Mouse (Mus musculus) embryonic stem cell, embryonic (primary cell): ENCODE results near the gene Spata6.

Experiments
- CTCF ChIA-PET, 4 experiments: fragments of 300-600 bp in 2 of 4; fragments of 350-600 bp in 2 of 4; sonication (Branson Sonifier 250); formaldehyde crosslinking; loops; one replicate each; lab custom pipeline; 2022; ENCODE audit warnings: inconsistent platforms in 2 of 4; lab: Charles Lee
- POLR2A ChIA-PET, 4 experiments: fragments of 300-600 bp in 2 of 4; fragments of 350-600 bp in 2 of 4; sonication (Branson Sonifier 250); formaldehyde crosslinking; loops; one replicate each; lab custom pipeline; 2022; ENCODE audit warnings: antibody characterized with exemption in 4 of 4, inconsistent platforms in 1 of 4; lab: Charles Lee

The Spata6 gene

DNA sequence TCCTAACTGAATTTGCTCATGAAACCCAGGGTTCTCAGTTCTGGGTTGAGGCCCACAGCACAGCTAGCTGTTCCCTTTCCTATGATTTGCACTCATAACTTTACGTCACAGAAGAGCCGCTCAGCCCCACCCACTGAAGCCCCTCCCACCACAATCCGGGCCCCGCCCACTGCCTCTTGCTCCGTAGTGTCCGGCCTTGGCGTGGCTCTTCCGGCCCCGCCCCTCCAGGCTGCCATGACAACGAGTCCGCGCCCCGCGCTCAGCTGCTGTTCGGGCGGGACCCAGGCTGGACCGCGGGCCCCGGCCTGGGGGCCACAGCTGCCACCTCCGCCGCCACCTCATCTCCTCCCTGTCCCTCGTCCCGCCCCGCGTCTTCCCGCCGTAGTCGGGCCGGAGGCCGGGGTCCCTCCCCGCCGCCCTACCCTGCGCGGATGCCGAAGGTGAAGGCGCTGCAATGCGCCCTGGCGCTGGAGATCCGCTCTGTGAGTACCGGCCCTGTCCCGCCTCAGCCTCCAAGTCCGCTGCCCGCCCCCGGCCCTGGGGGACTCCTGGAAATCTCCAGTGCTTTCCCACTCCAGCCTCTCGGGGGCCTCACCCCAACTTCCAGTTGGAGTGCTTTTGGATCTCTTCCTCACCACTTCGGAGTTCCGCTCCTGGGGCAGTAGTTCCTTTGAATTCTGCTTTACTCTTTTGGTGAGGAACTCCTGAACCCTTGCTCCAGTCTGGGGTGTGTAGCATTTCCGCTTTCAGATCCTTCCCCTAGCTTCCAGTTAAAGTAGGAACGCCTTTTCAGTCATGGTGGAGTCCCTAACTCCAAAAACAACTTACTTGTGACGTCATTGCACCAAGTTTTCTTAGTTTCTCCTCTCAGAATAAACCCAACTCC is at the start of gene Spata6:
Gene Spata6, plus strand, starts transcription at position 209 of the 886 bp plus-strand sequence.
- POLR2A ChIA-PET: interaction anchor here in 2 of 4 experiments (0.9 to 1.3 kb wide), 3 partner anchors 10 to 67 kb away, joined by 3 read pairs; no protein-coding TSS in a partner anchor

DNA sequence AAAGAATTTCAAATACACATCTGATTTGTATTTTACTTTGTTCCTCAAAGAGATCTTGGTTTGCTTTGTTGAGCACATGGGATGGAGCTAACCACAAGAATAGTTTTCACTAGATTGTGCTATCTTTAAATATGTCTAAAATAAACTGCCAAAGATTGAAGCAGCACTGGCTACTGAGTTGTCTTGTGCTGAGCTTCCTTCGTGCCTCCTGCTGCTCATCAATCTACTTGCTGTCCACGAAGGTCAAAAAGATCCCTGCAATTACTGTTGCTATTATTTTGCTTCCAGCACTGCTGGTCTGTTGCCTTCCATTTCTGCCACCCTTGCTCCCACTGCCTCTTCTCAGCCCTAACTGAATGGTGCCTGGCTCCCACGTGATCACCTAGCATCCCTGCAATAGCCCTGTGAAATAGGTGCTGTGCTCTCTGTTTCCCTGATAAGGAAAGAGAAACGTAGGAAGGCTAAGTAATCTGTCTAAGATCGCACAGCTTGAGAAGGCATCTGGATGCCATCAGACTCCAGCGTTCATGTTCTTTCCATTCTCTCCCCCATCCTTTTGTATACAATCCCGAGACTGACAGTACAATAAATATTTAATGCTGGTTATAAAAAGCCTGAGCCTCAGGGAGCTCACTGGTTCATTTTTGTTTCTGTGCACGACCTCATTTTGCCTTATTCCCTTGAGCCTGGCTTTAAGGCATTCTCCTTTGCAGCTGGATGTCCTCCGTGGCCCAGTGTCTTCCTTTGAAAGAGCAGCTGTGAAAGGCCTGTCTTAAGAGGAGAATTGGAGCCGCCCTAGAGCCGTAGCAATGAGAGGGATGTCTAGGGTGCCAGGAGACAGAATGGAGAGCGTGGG is 49.0 kb upstream of the Spata6 start:
- CTCF ChIA-PET: interaction anchor here in 1 of 4 experiments (0.8 kb wide), 2 partner anchors 16 to 17 kb away, joined by 3 to 4 read pairs; no protein-coding TSS in a partner anchor
- POLR2A ChIA-PET: interaction anchor here in 1 of 4 experiments (1.2 to 1.6 kb wide), 2 partner anchors 9 to 12 kb away, joined by 3 read pairs; no protein-coding TSS in a partner anchor

More for the DNA sequence above, at the start of gene Spata6:
- CTCF ChIA-PET: interaction anchor here in 3 of 4 experiments (0.6 to 2.4 kb wide), 3 partner anchors 30 to 33 kb away, joined by 3 to 15 read pairs (median 5); no protein-coding TSS in a partner anchor

DNA sequence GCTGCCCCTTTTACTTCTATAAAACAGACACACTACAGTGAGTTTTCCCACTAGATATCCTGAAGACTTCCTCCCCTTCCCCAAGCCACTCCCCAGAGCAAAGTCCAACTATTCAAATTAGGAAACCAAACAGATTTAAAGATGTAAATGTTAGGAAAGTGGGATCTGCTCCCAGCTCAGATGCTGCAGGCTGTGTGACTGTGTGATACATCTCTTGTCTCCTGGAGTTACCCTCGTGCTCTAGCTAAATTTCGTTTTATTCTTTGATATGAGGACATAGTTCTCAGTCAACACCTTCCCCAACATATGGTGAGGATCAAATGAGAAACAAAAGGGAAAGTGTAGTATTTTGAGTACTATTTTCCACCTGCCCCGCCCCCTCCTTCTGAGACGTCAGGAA is 48.3 kb upstream of the Spata6 start:
- POLR2A ChIA-PET: interaction anchor here in 1 of 4 experiments (1.2 to 2.2 kb wide), 3 partner anchors 10 to 11 kb away, joined by 3 to 6 read pairs (median 3); no protein-coding TSS in a partner anchor
- CTCF ChIA-PET: interaction anchor here in 1 of 4 experiments (0.8 kb wide), 1 partner anchor 16 kb away, joined by 4 read pairs; no protein-coding TSS in a partner anchor

DNA sequence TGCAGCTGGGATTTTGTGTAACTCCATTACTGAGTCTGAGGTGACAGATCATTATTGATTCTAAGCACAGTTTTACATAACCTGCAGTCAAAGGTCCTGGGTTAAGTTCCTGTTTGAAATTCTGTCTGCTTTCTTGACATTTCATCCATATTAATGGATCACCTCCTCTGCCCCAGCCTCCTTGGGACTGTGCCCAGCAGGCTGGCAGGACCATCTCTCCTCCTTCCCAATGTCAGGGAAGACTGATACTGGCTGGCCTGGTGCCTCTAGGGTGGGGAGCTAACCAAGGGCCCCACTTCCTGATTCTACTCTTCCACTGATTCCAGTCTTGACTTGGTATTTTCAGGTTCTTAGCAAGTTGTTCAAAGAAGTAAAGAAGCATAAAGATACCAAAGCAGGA is 45.9 kb upstream of the Spata6 start:
- ChIA-PET CTCF (no interaction called here), POLR2A (interaction anchor here in 1 of 4 experiments (1.4 kb wide), 1 partner anchor 19 kb away, joined by 4 read pairs; no protein-coding TSS in a partner anchor)

DNA sequence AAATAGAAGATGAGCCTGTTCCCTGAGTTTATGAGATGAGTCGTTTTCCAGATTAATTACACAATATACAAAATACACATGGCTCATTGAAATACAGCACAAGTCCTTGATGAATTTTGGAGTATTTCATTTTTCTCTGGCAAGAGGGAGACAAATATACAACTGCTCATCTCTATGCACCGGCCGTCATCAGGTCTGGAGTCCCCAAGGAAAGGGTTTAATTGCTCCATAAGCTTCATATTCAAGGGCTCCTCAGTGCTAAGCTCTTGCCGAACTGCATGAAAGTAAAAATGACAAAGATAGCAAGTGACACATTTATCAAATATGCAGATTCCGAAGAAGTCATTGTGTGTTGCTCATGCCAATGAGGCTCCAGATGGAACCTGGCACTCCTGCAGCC is 37.9 kb upstream of the Spata6 start:
- POLR2A ChIA-PET: interaction anchor here in 1 of 4 experiments (1.2 to 2.0 kb wide), 4 partner anchors 9 to 32 kb away, joined by 3 to 6 read pairs (median 4); no protein-coding TSS in a partner anchor
- CTCF ChIA-PET: no interaction called here

DNA sequence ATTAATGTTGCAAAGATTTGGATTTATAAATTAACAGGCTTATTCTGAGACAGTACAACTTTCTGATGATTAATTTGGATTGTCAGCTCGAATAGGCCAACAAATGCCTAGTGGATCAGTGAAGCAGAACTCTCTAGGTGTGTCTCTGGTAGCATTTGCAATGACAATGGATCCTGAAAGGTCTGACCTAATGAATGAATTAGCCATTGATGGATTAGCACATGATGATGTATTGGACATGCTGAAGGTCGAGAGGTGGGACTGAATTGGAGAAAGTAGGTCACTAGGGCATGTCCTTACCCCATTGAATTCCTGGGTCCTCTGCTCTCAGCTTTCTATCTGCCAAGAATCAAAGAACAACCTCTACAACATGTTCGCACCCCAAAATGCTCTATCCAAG is 37.0 kb upstream of the Spata6 start:
- CTCF ChIA-PET: no interaction called here
- POLR2A ChIA-PET: interaction anchor here in 2 of 4 experiments (0.5 to 2.0 kb wide), 10 partner anchors 10 to 59 kb away, joined by 3 to 6 read pairs (median 3); no protein-coding TSS in a partner anchor

DNA sequence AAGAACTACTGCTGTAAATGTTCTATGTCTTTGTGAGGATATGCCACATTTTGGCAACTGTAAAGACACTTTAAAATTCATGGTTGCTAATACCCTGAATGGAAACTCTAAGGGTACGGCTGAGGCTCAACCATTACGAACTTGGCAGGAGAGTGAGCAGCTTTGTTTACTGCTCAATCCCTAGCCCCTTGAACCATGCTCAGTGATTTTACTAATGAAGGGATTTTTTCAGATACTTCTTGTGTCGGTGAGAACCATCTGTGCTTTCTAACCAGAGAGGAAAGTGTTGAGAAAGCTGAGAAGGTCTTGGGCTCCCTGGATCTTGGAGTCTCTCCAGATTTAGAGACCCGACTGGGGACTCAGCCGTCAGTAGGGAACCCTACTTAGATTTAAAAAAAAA is 35.9 kb upstream of the Spata6 start:
- POLR2A ChIA-PET: interaction anchor here in 1 of 4 experiments (1.0 to 1.2 kb wide), 3 partner anchors 9 to 43 kb away, joined by 3 read pairs; no protein-coding TSS in a partner anchor
- CTCF ChIA-PET: interaction anchor here in 2 of 4 experiments (0.6 to 0.7 kb wide), 3 partner anchors 34 to 389 kb away, joined by 3 to 4 read pairs (median 3); no protein-coding TSS in a partner anchor

DNA sequence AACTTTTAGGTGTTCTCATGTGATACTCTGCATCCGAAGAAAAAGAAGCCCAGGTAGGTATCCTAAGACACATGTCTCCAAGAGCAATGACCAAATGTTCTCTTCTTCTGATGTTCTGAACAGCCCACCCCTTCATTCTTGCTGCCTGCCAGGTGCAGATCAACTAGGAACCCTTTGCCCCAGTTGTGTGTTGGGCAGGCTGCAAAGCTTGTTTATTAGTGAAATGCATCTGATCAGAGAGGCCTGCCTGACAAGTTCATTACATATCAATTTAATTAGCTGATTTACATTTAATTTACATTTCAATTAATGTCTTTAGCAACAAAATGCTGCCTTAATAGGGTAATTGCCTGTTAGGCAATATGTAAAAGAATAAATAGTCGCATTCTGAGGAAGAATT is 33.8 kb upstream of the Spata6 start:
- ChIA-PET POLR2A (interaction anchor here in 1 of 4 experiments (1.6 to 2.7 kb wide), 2 partner anchors 21 to 22 kb away, joined by 6 to 8 read pairs; no protein-coding TSS in a partner anchor), CTCF (no interaction called here)

DNA sequence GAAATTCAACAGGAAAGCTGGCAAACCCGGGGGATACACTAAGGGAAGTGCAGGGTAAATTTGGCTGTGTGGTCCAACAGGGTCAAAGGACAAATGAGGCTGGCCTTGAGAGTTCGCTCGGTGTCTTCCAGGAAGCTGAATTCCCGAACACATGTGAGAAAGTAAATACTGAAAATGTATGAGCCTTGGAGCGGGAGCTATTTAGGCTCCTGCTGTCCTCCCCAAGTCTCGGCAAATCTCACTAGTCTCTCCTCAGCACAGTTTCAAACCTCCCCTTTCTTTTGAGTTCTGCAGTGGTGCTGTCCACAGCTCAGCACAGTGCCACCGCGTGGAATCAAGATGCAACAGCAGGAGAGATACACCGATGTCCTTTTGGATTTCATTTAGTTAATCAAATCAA is 32.8 kb upstream of the Spata6 start:
- ChIA-PET CTCF (interaction anchor here (0.5 to 2.4 kb wide), 46 partner anchors 8 to 1428 kb away, joined by 3 to 15 read pairs (median 4); partner anchors contain the start of gene Spata6 (in 2 of the 4)), POLR2A (interaction anchor here in 1 of 4 experiments (0.5 to 2.7 kb wide), 3 partner anchors 22 to 244 kb away, joined by 5 to 8 read pairs (median 6); no protein-coding TSS in a partner anchor)

DNA sequence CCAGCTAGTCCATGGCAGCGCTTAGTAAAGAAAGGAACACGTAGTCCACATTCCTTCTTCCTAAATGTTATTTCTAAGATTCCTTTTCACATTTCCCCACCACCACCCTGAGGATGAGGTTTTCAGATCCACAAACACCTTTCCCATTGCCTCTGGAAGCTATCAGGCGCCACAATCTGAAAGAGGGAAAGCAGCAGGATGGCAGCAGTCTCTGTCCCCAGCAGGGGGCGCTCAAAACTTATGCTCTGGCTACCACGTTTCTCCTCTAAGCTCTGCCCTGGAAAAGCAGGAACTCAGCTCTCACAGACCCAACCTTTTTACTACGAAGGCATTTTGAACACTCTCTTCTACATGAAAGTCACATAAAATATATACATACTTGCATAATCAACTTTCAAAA is 32.2 kb upstream of the Spata6 start:
- POLR2A ChIA-PET: interaction anchor here in 1 of 4 experiments (0.5 to 2.7 kb wide), 4 partner anchors 22 to 245 kb away, joined by 4 to 8 read pairs (median 6); no protein-coding TSS in a partner anchor
- CTCF ChIA-PET: interaction anchor here (0.5 to 2.4 kb wide), 45 partner anchors 8 to 1658 kb away, joined by 3 to 15 read pairs (median 4); partner anchors contain the start of gene Spata6 (in 2 of the 4)

DNA sequence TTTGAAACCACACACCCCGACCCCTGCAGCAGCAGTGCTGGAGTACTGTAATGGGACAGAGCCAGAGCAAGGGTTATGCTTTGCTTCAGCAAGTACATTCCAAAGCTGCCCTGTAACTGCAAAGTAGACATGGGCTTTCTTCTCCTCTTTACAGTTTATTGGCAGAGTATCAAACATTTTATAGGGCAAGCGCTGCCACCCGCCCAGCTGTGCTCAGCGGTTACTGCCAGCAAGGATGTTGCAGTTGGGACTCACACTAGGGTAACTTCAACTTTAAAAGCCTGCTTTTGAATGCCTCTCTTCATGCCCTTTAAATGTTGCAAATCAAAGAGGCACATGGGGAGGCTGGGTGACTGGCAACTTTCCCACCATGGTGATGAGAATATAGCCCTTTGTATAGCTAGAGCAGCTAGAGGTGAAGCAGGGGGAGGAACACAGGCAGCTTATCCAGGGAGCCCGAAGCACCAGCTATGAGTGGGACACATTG is 28.7 kb upstream of the Spata6 start:
- CTCF ChIA-PET: no interaction called here
- POLR2A ChIA-PET: no interaction called here

DNA sequence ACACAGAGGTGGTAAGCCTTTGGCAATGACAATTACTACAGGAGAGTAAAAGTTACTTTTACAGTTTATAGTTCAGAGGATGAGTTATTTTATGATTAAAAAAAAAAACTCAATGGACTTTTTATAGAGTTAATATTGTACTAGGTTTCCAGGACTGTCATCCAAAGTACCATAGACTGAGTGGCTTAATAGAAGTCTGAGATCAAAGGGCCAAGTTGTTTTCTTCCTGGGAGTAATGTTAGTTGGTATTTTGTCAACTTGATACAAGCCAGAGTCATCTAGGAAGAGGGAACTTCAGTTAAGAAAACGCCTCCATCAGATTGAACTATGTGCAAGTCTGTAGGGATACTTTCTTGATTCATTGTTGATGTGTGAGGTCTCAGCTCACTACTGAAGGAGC is 18.4 kb upstream of the Spata6 start:
- CTCF ChIA-PET: no interaction called here
- POLR2A ChIA-PET: no interaction called here

DNA sequence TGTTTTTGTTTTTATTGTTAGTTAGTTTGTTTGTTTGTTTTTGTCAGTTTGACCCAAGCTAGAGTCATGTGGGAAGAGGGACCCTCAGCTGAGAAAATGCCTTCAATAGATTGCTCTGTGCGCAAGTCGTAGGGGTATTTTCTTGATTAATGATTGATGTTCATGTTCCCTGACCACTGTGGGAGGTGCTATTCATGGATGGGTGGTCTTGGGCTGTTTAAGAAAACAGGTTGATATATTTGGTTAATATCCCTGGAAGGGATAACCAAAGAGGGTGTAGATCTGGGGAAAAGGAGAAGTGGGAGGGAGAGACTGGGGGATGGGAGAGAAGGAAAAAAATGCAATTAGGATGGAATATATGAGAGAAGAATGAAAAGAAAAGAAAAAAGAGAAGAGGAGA is 15.7 kb upstream of the Spata6 start:
- POLR2A ChIA-PET: interaction anchor here in 1 of 4 experiments (0.6 kb wide), 1 partner anchor 475 kb away, joined by 3 read pairs; no protein-coding TSS in a partner anchor

DNA sequence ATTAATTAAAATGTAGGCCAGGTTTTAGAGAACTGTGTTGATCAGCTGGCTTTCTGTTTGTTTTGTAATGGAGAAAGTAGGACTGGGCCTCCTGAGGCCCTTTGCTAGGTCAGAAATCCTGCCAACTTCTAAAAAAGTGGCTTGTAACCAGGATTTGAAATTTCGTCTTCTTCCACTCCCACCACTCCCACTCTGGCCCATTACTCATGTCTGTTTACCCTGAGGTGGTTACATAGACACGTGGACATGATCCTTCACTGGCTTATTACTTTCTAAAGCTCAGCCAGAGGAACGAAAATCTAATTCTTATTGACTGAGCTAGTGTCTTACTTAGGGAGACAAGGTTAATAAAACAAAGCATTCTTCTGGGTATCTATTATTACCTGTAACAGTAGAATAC is 14.8 kb upstream of the Spata6 start:
- CTCF ChIA-PET: interaction anchor here in 1 of 4 experiments (0.6 kb wide), 1 partner anchor 210 kb away, joined by 3 read pairs; no protein-coding TSS in a partner anchor

More for the DNA sequence above, 15.7 kb upstream of the Spata6 start:
- CTCF ChIA-PET: interaction anchor here in 2 of 4 experiments (1.1 to 2.4 kb wide), 2 partner anchors 16 to 17 kb away, joined by 3 to 6 read pairs; no protein-coding TSS in a partner anchor

DNA sequence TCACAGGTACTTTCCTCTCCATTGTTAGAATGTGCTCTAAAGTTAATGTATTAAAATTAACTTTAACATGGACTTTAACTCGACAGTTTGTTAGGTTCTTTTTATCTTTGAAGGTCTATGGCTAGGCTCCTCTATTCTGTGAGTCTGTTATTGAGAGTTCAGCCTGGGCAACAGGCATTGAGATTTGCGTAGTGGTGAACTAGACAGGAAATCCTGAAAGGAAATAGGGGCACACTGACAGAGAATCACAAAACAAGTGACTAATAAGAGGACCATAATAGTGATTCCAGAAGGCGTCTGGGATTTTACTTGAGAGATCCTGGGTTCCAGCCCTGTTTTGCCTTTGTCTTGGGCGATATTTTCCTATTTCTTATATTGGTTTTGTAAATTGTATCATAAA is 488 bp upstream of the Spata6 start:
- POLR2A ChIA-PET: interaction anchor here in 1 of 4 experiments (1.3 kb wide), 1 partner anchor 66 kb away, joined by 3 read pairs; no protein-coding TSS in a partner anchor
- CTCF ChIA-PET: interaction anchor here in 2 of 4 experiments (1.7 to 2.4 kb wide), 2 partner anchors 32 kb away, joined by 5 to 15 read pairs; no protein-coding TSS in a partner anchor

More for the DNA sequence above, 14.8 kb upstream of the Spata6 start:
- POLR2A ChIA-PET: no interaction called here

DNA sequence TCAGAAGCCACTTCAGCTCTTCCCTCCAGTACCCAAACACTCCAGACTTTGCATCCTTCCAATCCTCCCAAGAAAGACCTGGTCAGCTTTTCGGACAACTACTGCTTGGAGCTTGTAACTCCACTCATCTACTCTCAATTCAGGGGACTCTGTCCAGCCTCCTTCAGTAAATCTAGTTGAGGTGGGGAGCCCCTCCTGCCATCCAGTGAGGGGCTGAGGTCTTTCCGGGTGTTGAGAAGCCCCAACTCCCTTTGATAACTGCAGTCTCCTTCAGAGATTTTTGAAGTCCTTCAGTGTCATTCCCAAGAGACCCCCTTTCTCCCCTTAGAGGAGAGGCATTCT is 849 bp downstream of the Spata6 start:
- ChIA-PET CTCF (interaction anchor here in 3 of 4 experiments (0.7 to 2.4 kb wide), 3 partner anchors 33 to 225 kb away, joined by 5 to 15 read pairs (median 10); no protein-coding TSS in a partner anchor), POLR2A (interaction anchor here in 2 of 4 experiments (0.9 to 1.3 kb wide), 3 partner anchors 10 to 67 kb away, joined by 3 read pairs; no protein-coding TSS in a partner anchor)
